Mouse (Mus musculus): Measurements from ENCODE around the gene Fam50b.

DNA sequence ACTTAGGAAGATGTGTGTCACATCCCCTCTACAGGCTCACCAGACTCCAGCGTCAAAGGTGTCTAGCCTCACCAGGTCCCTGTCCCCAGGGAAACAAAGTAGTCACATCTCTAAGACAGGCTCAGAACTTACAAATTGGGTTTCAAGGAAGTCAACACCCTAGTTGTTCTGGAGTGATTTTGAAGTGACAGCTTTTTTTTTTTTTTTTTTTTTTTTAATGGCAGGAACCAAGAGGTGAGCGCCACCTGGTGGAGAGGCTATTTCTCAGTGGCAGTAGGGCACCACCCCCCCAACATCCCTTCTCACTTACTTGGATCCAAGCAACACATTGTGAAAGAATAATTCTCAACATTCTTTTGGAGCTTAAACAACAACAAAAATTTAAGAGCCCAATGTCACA is 59.2 kb downstream of the Fam50b start:
- TF ChIP-seq POLR2AphosphoS2 (IDR thresholded peaks at IDR 0.05; ENCODE audit: insufficient read length, low read depth) (no peak), USF1 (IDR thresholded peaks at IDR 0.05; ENCODE audit: low read depth) (no peak), POLR2A (IDR thresholded peaks at IDR 0.05; ENCODE audit: insufficient read length, low read depth) (no peak), E2F4 (IDR thresholded peaks at IDR 0.05; ENCODE audit: insufficient read depth) (no peak), MAX (IDR thresholded peaks at IDR 0.05; ENCODE audit: low read depth) (no peak), MYOG (IDR thresholded peaks at IDR 0.05; ENCODE audit: control insufficient read depth in 1 of 3, insufficient read depth in 1 of 3, insufficient read length in 2 of 3, low read depth in 2 of 3) (no peak)

All from myocyte (in vitro differentiated cells).